Mouse (Mus musculus): ENCODE data around the gene Scgb1b2.

The Scgb1b2 gene

DNA sequence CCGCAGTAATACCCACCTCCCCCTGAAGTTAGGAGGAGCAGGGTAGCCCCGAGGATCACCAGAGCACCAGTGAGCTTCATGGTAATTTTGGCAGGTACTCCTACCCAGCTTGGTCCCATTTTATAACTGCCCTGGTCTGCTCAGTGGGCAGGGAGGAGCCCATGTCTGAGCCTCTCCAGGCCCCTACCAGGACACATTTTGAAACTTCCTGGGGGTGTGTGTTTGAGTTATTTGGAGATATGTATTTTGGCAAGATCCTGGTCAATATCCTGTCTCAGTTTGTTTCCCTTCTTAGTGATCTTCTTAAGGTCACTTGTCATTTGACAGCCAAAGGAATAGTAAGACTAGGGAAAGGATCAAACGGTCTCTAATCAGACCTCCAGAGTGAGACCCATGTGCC is at the start of gene Scgb1b2:
Scgb1b2 (minus strand) TSS at position 101 of the 400 bp plus-strand sequence.
- DNase-seq = no peak

GRCm38 (mm10) chr7:31290208-31290607 is 1.4 kb downstream of the Scgb1b2 start, which contains the start of gene Scgb2b2:
TSS of gene Scgb2b2 (plus strand) at chr7:31290508.
- no peak for DNase-seq
